Comparison of ENCODE assay signal across 8 mouse cellular contexts in the genomic region with DNA sequence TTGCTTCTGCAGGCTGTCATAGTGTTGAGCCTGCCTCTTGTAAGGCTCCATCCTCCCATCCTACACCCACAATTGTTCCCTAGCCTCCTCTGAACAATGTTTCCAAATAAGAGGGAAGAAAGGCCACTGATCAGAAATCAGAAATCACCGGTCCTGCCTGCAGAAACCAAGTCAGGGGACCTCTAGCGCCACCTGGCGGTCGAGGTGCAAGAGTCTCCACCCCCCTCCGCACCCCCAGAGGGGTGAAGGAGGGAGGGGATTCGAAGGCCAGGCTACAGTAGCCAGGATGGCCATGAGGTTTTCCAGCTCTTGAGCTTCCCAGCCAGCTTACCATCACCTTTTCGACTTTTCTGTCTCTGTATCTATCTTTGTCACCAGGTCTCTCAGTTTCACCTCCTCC. TPM values are rescaled to one million over a fixed set of nuclear protein-coding genes. Genes with fewer than 3 reads are reported as not detected.
DNase-seq lines count a peak whose midpoint lies in the region; ATAC-seq and TF ChIP-seq lines count a peak whose summit lies in the region.

No protein-coding gene starts in this region.

- H3K36me3 ChIP-seq in forebrain, embryonic 10.5 days (replicated peaks): no peaks in the 10 kb centered on the region
- H3K36me3 ChIP-seq in forebrain, embryonic 12.5 days (replicated peaks): no peaks in the 10 kb centered on the region
- H3K36me3 ChIP-seq in ES-E14 (ENCODE audit: control insufficient read depth, insufficient read depth, low read length, poor library complexity, severe bottlenecking): no peaks in the 10 kb centered on the region

- no peak overlapping the region for H3K27ac ChIP-seq in forebrain, embryonic 10.5 days
- H3K27ac ChIP-seq in forebrain, embryonic 12.5 days: no peak overlapping the region
- no peak overlapping the region for H3K27ac ChIP-seq in ES-E14 (ENCODE audit: insufficient read depth, low read depth, low read length, poor library complexity, severe bottlenecking)

- H3K4me3 ChIP-seq in forebrain, embryonic 10.5 days: no peak overlapping the region
- H3K4me3 ChIP-seq in forebrain, embryonic 12.5 days (replicated peaks): no peak overlapping the region
- H3K4me3 ChIP-seq in ES-E14 (ENCODE audit: insufficient read depth in 1 of 2, low read depth in 1 of 2, low read length in 2 of 2, poor library complexity in 1 of 2, severe bottlenecking in 1 of 2): no peak overlapping the region

- WGBS in forebrain, embryonic 10.5 days: 9% methylated on average over 7 of the region's 7 CpGs
- WGBS in forebrain, embryonic 12.5 days: 12% methylated on average over 7 of the region's 7 CpGs
- WGBS in large intestine, adult 2 months: 10% methylated on average over 7 of the region's 7 CpGs

- H3K4me2 ChIP-seq in forebrain, embryonic 12.5 days: no peak overlapping the region

- H3K9me3 ChIP-seq in forebrain, embryonic 10.5 days: no peaks in the 10 kb centered on the region
- no peaks in the 10 kb centered on the region for H3K9me3 ChIP-seq in forebrain, embryonic 12.5 days
- no peaks in the 10 kb centered on the region for H3K9me3 ChIP-seq in ES-E14 (ENCODE audit: control insufficient read depth, insufficient read depth, low read depth, low read length)

- peaks cover 5% of the 10 kb centered on the region; the same call in 1 of the 2 replicates for H3K4me1 ChIP-seq in forebrain, embryonic 10.5 days
- no peaks in the 10 kb centered on the region for H3K4me1 ChIP-seq in forebrain, embryonic 12.5 days
- no peaks in the 10 kb centered on the region for H3K4me1 ChIP-seq in ES-E14 (ENCODE audit: control insufficient read depth in 2 of 2, insufficient read depth in 2 of 2, low read length in 2 of 2, poor library complexity in 1 of 2)

- H3K9ac ChIP-seq in forebrain, embryonic 12.5 days: no peak overlapping the region
- H3K9ac ChIP-seq in ES-E14 (ENCODE audit: insufficient read depth, low read depth, low read length, poor library complexity, severe bottlenecking): no peak overlapping the region

- peak; percentile 78 for DNase-seq in forebrain, embryonic 10.5 days (ENCODE audit: extremely low spot score, low spot score)
- peak; percentile 51 for DNase-seq in ES-E14 (ENCODE audit: low read depth, low spot score)
- DNase-seq in cerebellum, adult 11 months: peak; percentile 70
- DNase-seq in gastrocnemius, adult 18-20 months (ENCODE audit: low spot score): peak; percentile 53
- DNase-seq in large intestine, adult 2 months (ENCODE audit: low read depth, low spot score): peak; percentile 24
- DNase-seq in spleen, adult 12 weeks (ENCODE audit: low spot score): peak; percentile 55

- ATAC-seq in forebrain, embryonic 12.5 days (ENCODE audit: low FRiP score): no peak
- peak; percentile 88 for ATAC-seq in megakaryocyte, adult 5-6 weeks (ENCODE audit: poor library complexity, severe bottlenecking)

- H3K27me3 ChIP-seq in forebrain, embryonic 10.5 days (ENCODE audit: poor library complexity, severe bottlenecking): no peaks in the 10 kb centered on the region
- no peaks in the 10 kb centered on the region for H3K27me3 ChIP-seq in forebrain, embryonic 12.5 days

- in situ Hi-C loops in ES-E14 (cut with MboI; ENCODE audit: low sequenced_read_pairs in 2 of 2, unreplicated experiment in 2 of 2): no loop called here

TF ChIP-seq in ES-E14, 5 proteins besides CTCF, POLR2A, EP300 and RAD21:
- no peak for TF ChIP-seq HCFC1 (IDR thresholded peaks at IDR 0.05; ENCODE audit: borderline replicate concordance, insufficient read depth, low read length)
- TF ChIP-seq ZC3H11A (IDR thresholded peaks at IDR 0.05; ENCODE audit: borderline replicate concordance, low read depth, low read length): no peak
- TF ChIP-seq ZNF384 (IDR thresholded peaks at IDR 0.05; ENCODE audit: low read depth, low read length): no peak
- no peak for TF ChIP-seq MAFK (IDR thresholded peaks at IDR 0.05; ENCODE audit: insufficient read depth, low read depth, low read length)
- no peak for TF ChIP-seq CHD2 (IDR thresholded peaks at IDR 0.05; ENCODE audit: low read depth, low read length)
TF ChIP-seq in ES-E14: peak in this region for 0.

RNA-seq across cellular contexts. Expression of a gene that starts 6.6 kb away (rescaled TPM):
- polyA plus RNA-seq in forebrain, embryonic 10.5 days (2016; fragmentation: Nextera tagmentation; extraction: Ambion mirVana): 51.2 and 53.2 TPM in 2 replicates
- 69.2 and 76.2 TPM in 2 replicates for polyA plus RNA-seq in forebrain, embryonic 12.5 days (2016; fragmentation: Nextera tagmentation; extraction: Ambion mirVana)
- 20.9 and 28.3 TPM in 2 replicates for total RNA-seq in ES-E14 (2012; rRNA removed)
- total RNA-seq in gastrocnemius, adult 18-20 months (2021): 10 to 100 TPM; 30.1 to 34.3 TPM
- 53.0 and 95.0 TPM in 2 replicates for polyA plus RNA-seq in large intestine, adult 2 months (2012; rRNA removed)
- total RNA-seq in megakaryocyte, adult 5-6 weeks (2015): 29.0 and 30.9 TPM in 2 replicates
- total RNA-seq in megakaryocyte, adult 5-6 weeks (2017): 30.7 and 38.7 TPM in 2 replicates

RNA-seq across cellular contexts. Expression of a gene that starts 24.6 kb away (rescaled TPM):
- polyA plus RNA-seq in forebrain, embryonic 10.5 days (2016; fragmentation: Nextera tagmentation; extraction: Ambion mirVana): 6.0 and 6.7 TPM in 2 replicates
- 19.8 and 20.2 TPM in 2 replicates for polyA plus RNA-seq in forebrain, embryonic 12.5 days (2016; fragmentation: Nextera tagmentation; extraction: Ambion mirVana)
- total RNA-seq in ES-E14 (2012; rRNA removed): 2.5 and 2.9 TPM in 2 replicates
- under 1 TPM; 0.09 to 0.19 TPM for total RNA-seq in gastrocnemius, adult 18-20 months (2021)
- 0.62 and 0.82 TPM in 2 replicates for polyA plus RNA-seq in large intestine, adult 2 months (2012; rRNA removed)
- not detected in 2 replicates for total RNA-seq in megakaryocyte, adult 5-6 weeks (2015)
- total RNA-seq in megakaryocyte, adult 5-6 weeks (2017): not detected in 2 replicates

Comparison
In these comparisons a context has a peak if more than half of its experiments do, and no peak if none do; other contexts are left out.
1. DNase-seq: peak in every context shown above with its lines; median percentile 78 in forebrain, embryonic 10.5 days; 70 in cerebellum, adult 11 months; 55 in spleen, adult 12 weeks; 53 in gastrocnemius, adult 18-20 months; 51 in ES-E14; 24 in large intestine, adult 2 months.